Mouse (Mus musculus): ENCODE results near the gene Gm21887.
A peak's percentile ranks its signal among the peaks of the same experiment; 100 is the strongest.
"Not testable (repeated sequence)": the region's sequence is repeated elsewhere in the genome, so short reads cannot be mapped to it uniquely, and the experiment has no call there.

The Gm21887 gene

DNA sequence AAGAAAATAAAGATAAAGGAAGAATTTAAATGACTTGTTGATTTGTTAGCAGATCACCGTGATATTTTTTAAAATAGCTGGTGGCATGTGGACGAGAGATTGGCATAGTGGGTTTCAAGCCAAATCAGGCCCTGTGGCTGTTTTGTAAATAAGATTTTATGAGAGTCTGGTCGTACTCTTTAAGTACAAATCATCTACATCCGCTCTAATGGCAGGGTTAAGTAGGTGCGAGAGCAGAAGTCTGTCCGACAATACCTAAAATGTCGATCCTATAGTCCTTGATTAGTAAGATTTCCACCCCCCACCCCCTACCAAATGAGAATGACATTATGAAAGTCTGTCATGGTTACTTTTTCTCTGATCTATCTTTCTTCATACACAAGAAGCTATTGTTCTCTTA lies 25.1 kb upstream of the Gm21887 start:
- DNase-seq (ENCODE audit: low spot score): peak; percentile 8

- DNase-seq (ENCODE audit: low spot score): peak; percentile 39
Observed at GRCm38 (mm10) chrX:169984853-169985252, 24.6 kb upstream of the Gm21887 start.

- peak; percentile 65 for DNase-seq (ENCODE audit: low spot score)
Observed at GRCm38 (mm10) chrX:169985796-169986195, 23.7 kb upstream of the Gm21887 start.

DNA sequence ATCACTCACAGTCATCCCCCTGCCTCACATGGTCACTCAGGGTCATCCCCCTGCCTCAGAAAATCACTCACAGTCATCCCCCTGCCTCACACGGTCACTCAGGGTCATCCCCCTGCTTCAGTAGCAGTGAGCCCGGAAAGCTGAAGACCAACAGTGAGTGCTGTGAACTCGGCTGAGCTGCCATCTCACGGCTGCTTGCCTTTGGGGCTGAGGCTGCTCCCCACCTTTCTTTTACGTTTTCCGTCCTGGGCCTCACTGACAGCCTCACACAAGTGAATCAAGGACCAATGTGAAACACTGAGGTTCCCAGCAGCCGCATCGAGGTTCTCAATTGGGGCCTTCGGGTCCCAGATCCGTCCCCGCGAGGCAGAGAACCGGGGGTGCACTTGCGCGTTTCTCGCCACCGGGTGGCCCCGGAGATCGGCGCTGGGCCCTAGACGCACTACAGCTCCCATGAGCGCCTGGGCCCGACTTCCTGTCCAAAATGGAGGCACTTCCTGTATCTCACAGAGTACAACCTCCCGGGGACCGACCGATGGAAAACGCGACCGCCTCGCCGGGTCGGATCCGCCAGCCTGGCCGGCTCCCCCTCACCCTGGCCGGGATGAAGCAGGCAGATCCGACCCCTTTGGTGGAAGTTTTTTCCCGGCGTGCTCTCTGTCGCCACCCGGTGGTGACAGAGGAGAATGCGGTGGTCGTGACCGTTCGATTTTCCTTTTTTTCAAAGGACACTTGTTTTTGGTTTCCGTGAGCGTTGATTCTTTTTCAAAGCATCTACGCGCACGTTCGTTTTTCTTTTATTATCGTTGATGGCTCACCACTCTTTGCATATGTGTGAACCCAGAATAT lies 22.7 kb upstream of the Gm21887 start:
- DNase-seq (ENCODE audit: low spot score): peak; percentile 84

DNA sequence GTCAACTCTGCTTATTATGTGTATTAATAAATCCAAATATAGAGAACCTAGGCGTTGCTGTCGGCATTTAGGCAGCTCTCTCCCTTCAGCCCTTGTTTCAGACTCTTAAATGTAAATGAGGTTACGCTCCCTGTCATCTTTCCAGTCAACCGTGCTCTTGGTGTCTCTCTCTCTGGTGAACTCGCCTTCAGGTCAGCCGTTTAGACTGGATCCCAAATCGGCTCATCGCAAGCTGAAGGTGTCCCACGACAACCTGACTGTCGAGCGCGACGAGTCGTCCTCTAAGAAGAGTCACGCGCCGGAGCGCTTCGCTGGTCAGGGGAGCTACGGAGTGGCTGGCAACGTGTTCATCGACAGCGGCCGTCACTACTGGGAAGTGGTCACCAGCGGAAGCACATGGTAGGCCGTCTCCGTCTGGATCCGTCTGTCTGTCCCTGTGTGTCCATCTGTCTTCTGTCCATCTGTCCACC lies 22.1 kb upstream of the Gm21887 start:
- DNase-seq (ENCODE audit: low spot score): peak; percentile 65

GRCm38 (mm10) chrX:169988571-169989218 lies 20.8 kb upstream of the Gm21887 start:
- peak; percentile 59 for DNase-seq (ENCODE audit: low spot score)

- DNase-seq (ENCODE audit: low spot score): not testable (repeated sequence)
Observed at GRCm38 (mm10) chrX:169989219-169989595, 20.3 kb upstream of the Gm21887 start.

DNA sequence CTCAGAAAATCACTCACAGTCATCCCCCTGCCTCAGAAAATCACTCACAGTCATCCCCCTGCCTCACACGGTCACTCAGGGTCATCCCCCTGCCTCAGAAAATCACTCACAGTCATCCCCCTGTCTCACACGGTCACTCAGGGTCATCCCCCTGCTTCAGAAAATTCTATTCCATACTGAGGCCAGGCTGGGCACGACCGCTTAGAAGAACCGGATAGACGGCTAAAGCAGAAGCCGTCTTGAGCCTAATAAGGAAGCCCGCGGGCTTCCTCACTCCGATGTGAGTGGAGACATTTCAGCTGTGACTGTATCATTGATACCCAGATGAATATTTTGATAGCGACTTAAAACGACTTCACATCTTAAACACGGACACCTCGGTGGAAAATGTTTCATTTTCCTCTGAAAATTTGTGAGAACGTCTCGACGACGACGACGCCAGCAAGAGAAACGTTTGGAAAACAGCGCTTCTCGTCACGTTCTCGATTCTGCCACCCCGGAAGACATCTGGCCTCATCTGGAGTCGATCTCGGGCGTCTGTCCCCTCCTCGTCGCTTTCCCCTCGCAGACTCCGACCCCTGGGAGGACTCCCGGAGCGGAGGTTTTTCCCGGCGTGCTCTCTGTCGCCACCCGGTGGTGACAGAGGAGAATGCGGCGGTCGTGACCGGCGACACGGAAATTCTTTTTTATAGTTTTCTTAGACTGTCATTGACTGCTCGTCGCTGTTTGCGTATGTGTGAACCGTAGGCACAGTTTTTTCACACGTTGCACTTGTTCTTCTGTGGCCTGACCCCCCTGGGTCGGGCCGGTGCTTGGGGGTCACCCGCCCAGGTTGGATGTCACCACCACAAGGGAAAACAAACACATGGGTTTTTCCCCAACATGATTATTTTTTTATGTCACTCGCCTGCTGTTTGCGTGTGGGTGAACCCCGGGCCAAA lies 19.5 kb upstream of the Gm21887 start:
- peak; percentile 80 for DNase-seq (ENCODE audit: low spot score)

- peak; percentile 100 for DNase-seq (ENCODE audit: low spot score)
Observed at GRCm38 (mm10) chrX:169991128-169991873, 18.2 kb upstream of the Gm21887 start.

DNA sequence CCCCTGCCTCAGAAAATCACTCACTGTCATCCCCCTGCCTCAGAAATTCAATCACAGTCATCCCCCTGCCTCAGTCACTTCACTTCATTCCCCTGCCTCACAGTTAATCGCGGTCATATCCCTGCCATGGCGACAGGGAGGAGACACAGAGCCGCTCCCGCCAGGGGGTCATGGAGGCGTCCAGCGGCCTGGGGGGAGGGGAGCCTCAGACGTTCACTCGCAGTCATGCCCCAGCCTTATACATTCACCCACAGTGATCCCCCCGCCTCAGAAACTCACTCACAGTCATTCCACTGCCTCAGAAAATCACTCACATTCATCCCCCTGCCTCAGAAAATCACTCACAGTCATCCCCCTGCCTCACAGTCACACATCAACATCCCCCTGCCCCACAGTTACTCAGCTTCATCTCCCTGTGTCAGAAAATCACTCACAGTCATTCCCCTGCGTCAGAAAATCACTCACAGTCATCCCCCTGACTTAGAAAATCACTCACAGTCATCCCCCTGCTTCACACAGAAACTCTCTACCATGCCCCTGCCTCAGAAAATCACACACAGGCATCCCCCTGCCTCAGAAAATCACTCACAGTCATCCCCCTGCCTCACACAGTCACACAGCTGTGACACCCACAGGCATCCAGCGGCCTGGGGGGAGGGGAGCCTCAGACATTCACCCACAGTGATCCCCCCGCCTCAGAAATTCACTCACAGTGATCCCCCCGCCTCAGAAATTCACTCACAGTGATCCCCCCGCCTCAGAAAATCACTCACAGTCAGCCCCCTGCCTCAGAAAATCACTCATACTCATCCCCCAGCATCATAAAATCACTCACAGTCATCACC lies 17.2 kb upstream of the Gm21887 start:
- peak; percentile 47 for DNase-seq (ENCODE audit: low spot score)

- peak; percentile 39 for DNase-seq (ENCODE audit: low spot score)
Observed at GRCm38 (mm10) chrX:169992951-169993547, 16.4 kb upstream of the Gm21887 start.

DNA sequence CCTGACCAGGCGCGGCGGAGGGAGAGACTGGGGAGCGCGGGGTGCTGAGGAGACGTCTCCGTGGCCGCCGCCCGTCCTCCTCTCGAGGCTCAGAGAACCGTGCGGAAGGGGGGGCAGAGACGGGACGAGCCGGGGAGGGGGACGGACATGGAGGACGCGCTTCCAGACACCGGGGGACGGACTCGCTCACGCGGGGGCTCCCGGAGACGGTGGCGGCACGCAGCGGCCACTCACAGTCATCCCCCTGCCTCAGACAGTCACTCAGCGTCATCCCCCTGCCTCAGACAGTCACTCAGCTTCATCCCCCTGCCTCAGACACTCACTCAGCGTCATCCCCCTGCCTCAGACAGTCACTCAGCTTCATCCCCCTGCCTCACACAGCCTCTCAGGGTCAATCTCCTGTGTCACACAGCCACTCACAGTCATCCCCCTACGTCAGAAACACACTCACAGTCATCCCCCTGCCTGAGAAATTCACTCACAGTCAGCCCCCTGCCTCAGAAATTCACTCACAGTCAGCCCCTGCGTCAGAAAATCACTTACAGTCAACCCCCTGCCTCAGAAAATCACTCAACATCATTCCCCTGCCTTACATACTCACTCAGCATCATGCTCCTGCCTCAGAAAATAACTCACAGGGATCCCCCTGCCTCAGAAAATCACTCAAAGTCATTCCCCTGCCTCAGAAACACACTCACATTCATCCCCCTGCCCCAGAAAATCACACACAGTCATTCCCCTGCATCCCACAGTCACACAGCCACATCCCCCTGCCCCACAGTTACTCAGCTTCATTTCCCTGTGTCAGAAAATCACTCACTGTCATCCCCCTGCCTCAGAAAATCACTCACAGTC lies 15.2 kb upstream of the Gm21887 start:
- DNase-seq (ENCODE audit: low spot score): peak; percentile 74

DNA sequence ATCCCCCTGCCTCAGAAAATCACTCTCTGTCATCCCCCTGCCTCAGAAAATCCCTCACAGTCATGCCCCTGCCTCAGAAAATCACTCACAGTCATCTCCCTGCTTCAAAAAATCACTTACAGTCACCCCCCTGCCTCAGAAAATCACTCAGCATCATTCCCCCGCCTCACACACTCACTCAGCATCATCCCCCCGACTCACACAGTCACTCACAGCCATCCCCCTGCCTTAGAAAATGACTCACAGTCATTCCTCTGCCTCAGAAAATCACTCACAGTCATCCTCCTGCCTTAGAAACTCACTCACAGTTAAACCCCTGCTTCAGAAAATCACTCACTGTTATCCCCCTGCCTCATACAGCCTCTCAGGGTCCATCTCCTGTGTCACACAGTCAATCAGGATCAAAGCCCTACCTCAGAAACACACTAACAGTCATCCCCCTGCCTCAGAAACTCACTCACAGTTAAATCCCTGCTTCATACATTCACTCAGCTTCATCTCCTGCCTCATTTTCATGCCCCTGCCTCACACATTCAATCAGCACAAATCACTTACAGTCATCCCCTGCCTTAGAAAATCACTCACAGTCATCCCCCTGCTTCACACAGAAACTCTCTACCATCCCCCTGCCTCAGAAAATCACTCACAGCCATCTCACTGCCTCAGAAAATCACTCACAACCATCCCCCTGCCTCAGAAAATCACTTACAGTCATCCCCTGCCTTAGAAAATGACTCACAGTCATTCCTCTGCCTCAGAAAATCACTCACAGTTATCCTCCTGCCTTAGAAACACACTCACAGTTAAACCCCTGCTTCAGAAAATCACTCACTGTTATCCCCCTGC lies 14.4 kb upstream of the Gm21887 start:
- DNase-seq (ENCODE audit: low spot score): peak; percentile 27

- DNase-seq (ENCODE audit: low spot score): peak; percentile 39
Observed at GRCm38 (mm10) chrX:169995909-169996521, 13.4 kb upstream of the Gm21887 start.

DNA sequence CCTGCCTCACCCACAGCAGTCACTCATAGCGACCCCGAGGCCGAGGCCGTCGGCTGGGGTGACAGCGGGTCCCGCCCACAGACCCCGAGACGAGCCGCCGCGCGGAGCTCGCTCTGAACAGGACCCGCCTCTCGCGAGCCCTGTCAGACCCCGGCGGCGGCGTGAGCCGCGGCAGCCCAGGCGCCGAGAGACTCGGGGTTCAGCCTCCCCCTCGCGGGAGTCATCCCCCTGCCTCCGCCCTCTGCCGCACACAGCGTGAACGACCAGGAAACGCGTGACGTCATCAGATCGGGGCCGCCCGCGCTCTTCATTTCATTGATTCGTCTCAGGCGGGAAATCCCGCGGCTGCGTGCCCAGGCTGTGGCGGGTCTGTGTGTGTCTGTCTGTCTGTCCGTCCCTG lies 12.5 kb upstream of the Gm21887 start:
- peak; percentile 98 for DNase-seq (ENCODE audit: low spot score)

GRCm38 (mm10) chrX:169997456-169997853 lies 12.0 kb upstream of the Gm21887 start:
- not testable (repeated sequence) for DNase-seq (ENCODE audit: low spot score)

DNA sequence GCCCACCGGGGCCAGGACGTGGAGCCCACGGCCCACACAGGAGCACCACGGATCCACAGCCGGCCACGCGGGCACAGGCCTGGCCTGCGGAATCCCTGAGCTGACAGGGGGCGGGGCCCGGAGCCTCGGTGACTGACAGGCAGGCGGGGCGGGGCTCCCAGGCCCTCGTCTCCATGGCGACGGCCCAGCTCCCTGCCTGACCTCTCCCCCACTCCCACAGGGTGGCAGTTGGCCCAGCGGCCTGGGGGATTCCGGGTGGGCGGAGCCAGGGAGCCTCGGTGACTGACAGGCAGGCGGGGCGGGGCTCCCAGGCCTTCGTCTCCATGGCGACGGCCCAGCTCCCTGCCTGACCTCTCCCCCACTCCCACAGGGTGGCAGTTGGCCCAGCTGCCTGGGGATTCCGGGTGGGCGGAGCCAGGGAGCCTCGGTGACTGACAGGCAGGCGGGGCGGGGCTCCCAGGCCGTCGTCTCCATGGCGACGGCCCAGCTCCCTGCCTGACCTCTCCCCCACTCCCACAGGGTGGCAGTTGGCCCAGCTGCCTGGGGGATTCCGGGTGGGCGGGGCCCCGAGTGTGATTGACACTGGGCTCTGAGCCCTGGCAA lies 11.5 kb upstream of the Gm21887 start:
- peak; percentile 100 for DNase-seq (ENCODE audit: low spot score)

Measured in urinary bladder, postnatal 25 days (tissue).